Mouse (Mus musculus) left cerebral cortex, adult 8-10 months (tissue): ENCODE data around the gene Emc3. TPM values are rescaled to one million over a fixed set of nuclear protein-coding genes. Genes with fewer than 3 reads are reported as not detected.
A peak's percentile ranks its signal among the peaks of the same experiment; 100 is the strongest.

Experiments used
- DNase-seq, 2 experiments: peaks; one replicate each; pipeline ENCODE4 v3.0.0; 2022; ENCODE audit warnings: low spot score in 2 of 2
- total RNA-seq, 4 experiments: library from RNA; stranded (reverse); gene quantifications; 2 replicates each; pipeline ENCODE4 v1.2.4; 2022

The Emc3 gene
- total RNA-seq, 4 experiments from 2014 or later = 67.2 to 73.2 (median 69.3) TPM

DNA sequence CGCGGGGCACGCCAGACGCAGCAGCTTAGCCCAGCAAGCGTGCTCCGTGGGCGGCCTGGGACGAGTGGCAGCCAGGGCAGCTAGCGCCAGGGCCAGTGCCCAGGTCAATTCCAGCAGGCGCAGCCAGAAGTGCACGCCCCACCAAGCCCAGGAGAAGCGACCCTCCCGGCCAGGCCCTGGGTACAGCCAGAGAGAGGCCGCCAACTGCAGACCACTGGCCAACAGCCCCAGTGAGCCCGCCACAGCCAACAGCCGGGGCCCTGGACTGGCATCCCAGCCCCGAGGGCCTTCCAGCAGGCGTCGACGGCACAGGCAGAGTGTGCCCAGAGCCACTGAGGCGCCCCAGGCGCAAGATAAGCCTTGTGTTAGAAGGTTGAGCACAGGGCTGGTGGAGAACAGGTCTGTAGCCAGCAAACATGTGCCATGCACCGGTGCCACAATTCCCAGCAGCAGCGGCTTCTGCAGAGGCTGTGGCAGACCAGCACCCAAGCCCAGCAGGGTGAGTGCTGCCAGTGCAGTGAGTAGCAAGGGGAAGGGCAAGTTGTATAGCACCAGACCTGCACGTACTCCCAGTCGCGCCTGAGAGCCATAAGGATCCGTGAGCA is 36.3 kb downstream of the Emc3 start:
- DNase-seq = no peak

DNA sequence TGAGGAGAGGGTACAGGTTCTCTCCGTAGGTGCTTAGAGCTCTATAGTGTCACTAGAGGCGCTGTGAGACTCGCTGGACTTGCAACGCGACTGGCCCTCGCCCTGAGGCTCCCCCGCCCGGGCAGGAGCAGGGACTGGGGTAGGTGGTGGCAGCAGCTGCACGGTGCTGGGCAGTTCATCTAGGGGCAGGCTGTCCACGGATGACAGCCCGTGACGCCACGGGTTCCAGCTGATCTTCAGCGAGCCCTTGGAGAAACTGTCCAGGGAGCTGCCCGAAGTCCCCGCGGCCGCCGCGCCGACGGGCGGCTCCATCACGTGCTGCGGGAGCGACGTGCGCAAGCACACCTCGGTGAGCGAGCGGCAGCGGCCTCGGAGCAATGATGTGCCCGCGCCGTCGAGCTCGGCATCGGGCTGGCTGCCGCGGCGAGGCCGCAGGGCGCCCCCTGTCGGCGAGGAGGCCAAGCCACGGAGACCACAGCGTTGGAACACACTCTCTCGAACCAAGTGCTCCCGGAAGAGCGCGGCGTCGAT is 37.1 kb downstream of the Emc3 start:
- DNase-seq = peak; percentile 43 to 50

DNA sequence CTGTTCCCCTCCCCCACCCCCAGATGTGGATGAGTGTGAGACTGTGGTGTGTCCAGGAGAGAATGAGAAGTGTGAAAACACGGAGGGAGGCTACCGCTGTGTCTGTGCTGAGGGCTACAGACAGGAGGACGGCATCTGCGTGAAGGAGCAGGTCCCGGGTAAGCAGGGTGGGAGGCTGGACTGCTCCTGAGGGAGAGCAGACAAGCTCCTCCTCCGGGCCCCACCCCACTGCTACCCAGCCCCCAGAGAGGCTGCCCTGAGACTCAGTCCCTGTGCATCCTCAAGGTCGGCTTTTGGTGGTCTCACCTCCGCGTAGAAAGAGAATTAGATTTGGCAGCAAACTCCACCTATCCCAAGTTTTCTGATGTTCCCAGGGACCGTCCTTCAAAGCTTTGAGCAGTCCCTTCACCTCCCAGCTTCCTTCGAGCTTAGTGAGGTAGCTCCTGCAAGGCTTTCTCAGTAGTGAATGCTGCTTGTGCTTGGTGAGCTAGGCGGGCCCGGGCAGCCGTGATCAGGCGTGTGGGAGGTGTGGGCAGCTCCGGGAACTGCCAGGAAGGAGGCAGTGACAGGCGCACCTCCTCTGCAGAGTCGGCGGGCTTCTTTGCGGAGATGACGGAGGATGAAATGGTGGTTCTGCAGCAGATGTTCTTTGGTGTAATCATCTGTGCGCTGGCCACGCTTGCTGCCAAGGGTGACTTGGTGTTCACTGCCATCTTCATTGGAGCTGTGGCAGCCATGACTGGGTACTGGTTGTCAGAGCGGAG is 39.2 kb downstream of the Emc3 start:
- DNase-seq = peak; percentile 59 to 74

DNA sequence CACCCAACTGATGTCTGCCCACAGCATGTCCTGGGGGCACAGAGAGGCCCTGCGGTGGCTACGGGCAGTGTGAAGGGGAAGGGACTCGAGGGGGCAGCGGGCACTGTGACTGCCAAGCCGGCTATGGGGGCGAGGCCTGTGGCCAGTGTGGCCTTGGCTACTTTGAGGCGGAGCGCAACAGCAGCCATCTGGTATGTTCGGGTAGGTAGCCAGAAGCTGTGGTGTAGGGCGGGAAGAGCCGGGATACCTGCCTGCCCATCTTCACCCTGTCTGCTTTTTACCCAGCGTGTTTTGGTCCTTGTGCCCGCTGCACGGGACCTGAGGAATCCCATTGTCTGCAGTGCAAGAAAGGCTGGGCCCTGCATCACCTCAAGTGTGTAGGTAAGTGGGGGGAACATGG is 42.0 kb downstream of the Emc3 start:
- DNase-seq = no peak

DNA sequence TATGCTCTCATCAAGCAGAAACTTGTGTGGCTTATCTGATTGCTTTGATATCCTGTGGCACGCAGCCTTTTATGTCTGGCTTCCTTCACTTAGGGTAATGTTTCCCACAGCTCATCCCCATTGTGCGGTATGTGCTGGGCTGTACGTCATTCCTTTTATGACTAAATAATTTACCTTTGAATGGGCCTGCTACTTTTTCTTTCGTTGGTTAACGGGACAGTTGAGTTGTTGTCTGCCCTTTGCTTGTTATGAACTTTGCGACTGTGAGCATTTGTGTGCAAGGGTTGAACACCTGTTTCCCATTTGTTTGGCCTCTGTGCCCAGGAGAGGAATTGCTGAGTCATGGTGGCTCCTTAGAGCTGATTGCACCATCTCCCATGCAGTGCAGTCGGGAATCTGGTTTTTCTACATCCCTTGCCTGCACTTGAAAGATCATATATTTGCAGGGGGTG is 44.3 kb downstream of the Emc3 start:
- no peak for DNase-seq

DNA sequence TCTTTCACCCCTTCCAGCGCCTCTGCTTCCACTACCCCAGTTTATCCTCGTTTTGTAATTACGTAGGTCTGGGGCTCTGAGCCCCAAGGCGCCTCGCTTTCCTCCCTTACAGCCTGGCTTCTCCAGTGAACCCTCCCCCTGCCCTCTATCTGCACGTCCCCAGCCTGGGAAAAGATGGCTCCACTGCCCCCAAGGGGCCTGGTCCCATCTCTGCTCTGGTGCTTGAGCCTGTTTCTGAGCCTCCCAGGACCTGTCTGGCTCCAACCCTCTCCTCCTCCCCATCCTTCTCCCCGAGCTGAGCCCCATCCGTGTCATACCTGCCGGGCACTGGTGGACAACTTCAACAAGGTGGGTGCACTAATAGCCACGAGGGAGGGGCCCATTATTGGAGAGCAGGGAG is 47.7 kb downstream of the Emc3 start:
- DNase-seq = no peak

DNA sequence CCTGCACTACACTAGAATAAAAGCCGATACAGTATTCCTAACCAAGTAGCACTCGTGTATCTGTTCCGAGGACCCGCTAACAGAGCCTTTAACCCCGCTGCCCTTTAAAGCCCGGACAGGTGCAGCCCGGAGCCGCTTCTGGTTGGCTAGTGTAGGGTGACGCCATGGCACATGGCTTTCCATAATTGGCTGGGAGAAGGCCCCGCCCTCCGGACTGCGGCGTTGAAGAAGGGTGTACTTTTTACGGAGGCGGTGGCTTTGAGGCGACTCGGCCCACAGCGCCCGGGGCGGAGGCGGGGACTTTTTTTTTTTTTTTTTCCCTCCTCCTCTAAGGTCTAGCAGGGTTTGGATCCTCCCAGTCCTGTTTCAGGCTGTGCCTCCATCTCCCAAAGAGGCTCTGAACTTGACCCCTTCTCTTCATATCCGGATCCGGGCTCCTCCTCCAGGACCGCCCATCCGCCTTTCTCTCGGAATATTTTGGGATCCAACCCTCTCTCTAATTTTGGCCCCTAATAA is 48.3 kb downstream of the Emc3 start, which contains the start of gene Creld1:
TSS of gene Creld1 (plus strand) at position 198 of the 516 bp plus-strand sequence.
- peak; percentile 80 to 94 for DNase-seq

DNA sequence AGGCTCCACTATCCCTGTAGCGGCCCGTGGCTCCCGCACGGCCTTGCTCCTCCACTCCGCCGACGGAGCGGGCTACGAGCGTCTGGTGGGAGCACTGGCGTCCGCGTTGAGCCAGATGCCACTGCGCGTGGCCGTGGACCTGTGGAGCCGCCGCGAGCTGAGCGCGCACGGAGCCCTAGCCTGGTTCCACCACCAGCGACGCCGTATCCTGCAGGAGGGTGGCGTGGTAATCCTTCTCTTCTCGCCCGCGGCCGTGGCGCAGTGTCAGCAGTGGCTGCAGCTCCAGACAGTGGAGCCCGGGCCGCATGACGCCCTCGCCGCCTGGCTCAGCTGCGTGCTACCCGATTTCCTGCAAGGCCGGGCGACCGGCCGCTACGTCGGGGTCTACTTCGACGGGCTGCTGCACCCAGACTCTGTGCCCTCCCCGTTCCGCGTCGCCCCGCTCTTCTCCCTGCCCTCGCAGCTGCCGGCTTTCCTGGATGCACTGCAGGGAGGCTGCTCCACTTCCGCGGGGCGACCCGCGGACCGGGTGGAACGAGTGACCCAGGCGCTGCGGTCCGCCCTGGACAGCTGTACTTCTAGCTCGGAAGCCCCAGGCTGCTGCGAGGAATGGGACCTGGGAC is 48.9 kb downstream of the Emc3 start:
- peak in 1 of 2 experiments; percentile 34 for DNase-seq

DNA sequence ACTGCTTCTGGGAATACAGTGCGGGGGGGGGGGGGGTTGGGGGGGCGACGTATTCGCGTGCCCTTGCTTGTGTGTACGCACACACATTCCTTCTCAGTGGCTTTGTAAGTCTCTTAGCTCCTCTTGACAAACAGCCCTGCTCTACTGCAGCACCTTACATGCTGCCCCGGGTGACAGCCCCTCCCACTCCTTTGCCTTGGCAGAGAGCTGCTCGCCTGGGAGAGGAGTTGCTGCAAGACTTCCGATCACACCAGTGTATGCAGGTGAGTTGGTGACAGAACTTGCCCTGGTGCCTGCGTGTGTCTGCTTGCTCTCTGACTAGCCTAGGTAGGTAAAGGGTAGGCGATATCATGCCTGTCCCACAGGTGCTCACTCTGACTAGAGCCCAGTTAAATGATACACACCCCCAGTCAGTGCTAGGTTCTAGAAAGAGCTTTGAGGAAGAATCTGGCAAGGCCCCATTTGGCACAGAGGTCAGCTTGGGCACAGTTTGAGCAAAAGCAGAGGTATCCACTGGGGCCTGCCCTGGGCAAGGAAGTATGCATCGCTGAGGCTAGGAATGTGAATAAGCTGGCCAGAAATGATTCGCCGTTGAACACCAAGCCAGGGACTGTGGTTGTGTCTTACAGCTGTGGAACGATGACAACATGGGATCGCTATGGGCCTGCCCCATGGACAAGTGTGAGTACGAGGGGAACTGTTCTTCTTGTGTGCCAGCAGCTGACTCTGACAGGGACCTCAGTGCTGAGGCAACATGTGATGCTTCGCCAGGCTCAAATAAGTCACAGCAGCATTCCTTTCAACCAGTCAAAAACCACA is 50.7 kb downstream of the Emc3 start:
- no peak for DNase-seq

DNA sequence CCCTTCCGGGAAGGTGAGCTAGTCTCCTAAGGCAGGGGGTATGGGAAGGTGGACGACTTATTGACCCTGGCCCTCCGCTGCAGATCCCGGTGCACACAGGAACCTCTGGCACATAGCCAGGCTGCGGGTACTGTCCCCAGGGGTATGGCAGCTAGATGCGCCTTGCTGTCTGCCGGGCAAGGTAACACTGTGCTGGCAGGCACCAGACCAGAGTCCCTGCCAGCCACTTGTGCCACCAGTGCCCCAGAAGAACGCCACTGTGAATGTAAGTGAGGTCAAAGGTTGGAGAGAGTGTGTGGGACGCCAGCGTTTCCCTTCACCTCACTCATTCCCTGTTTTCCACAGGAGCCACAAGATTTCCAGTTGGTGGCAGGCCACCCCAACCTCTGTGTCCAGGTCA is 52.5 kb downstream of the Emc3 start:
- DNase-seq = peak in 1 of 2 experiments; percentile 12

DNA sequence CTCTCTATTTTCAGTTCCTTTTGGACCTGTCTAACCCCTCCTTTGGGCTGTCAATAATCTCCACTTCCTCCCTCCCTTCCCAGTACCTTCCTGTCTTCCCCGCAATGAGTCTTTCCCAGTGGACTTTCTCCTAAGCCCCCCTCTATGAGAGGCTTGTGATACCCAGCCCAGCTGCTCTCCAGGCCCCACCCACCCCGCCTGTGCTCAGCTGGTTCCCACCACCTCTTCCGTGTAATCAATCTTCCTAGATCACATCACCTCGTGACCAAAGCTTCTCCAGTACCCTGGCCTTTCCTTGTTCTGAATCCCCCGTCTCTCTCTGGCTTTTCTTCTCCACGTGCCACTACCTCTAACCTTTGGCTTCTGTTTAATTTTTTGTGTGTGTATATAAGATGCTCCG is 54.1 kb downstream of the Emc3 start:
- no peak for DNase-seq

DNA sequence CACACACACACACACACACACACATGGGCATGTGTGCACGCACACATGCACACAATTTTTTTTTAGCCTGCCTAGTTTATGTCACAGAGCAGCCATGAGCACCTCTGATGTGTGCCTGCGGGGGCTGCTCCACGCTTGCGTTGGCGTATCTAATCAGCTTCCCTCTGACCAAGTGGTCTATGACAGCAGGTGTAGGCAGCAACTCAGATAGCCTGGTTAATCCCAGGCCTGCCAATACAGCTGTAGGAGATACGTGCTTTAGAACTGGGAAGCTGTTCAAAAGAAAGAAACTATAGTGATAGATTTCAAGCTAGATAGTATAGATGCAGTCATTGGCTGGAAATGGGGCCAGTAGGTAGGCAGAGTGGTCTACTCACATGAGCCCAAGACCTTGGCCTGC is 57.7 kb downstream of the Emc3 start:
- DNase-seq = no peak

DNA sequence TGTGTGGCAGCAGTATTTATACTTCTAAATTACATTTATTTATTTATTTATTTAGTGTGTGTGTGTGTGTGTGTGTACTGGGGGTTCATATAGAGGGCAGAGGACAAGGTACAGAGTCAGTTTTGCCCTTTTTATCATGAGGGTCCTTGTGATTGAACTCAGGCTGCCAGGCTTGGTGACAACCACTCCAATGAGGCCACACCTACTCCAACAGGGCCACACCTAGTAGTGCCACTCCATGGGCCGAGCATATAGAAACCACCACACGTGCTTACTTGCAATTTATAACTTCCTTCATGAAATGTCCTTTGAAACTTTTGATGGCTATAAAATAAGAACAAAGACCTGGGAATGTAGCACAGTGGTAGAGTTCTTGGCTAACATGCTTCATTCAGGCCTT is 58.2 kb downstream of the Emc3 start:
- no peak for DNase-seq

DNA sequence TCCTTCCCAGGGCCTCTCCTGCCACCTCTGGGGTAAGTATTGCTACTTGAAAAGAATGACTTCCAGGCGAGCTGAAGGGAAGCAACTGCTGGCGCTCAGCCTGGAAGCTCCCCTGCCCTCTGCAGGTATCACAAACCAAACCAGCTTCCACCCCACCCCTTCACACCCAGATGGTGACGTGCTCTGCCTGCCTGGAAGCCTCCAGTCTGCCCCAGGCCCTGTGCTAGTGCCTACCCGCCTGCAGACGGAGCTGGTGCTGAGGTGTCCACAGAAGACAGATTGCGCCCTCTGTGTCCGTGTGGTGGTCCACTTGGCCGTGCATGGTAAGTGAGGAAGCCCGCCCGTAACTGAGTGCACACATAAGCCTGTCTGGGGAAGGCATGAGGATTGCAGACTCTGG is 59.4 kb downstream of the Emc3 start:
- DNase-seq = no peak

DNA sequence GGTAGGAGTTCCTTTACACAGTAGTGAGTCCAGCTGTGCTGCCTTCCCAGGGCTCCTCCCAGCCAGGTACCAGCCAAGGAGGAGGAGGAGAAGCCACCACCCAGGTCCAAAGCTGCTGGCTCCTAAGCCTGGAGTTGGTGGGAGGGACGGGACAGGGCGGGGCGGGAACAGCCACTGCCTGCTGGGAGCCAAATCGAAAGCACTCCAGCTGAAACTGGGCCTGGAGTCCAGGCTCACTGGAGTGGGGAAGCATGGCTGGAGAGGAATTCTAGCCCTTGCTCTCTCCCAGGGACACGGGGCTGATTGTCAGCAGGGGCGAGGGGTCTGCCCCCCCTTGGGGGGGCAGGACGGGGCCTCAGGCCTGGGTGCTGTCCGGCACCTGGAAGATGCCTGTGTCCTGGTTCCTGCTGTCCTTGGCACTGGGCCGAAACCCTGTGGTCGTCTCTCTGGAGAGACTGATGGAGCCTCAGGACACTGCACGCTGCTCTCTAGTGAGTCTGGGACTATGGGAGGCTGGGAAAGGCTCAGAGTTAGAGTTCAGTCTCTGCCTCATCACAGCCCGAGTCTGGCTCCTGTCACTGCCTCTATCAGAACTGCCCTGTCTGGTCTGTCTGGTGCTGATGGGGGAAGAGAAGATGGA is 60.0 kb downstream of the Emc3 start, which contains the start of gene Il17rc:
TSS of gene Il17rc (plus strand) at position 131 of the 640 bp plus-strand sequence.
- DNase-seq = no peak

DNA sequence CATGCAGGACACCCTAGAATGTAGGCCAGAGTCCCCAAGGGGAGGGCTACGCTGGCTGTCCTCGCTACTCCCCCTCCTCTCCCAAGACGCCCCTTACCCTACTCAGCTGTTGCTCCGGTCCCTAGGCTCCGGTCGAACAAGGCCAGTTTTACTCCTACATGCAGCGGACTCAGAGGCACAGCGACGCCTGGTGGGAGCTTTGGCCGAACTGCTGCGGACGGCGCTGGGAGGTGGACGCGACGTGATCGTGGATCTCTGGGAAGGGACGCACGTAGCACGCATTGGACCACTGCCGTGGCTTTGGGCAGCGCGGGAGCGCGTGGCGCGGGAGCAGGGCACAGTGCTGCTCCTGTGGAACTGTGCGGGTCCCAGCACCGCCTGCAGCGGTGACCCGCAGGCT is 62.0 kb downstream of the Emc3 start:
- peak in 1 of 2 experiments; percentile 54 for DNase-seq

DNA sequence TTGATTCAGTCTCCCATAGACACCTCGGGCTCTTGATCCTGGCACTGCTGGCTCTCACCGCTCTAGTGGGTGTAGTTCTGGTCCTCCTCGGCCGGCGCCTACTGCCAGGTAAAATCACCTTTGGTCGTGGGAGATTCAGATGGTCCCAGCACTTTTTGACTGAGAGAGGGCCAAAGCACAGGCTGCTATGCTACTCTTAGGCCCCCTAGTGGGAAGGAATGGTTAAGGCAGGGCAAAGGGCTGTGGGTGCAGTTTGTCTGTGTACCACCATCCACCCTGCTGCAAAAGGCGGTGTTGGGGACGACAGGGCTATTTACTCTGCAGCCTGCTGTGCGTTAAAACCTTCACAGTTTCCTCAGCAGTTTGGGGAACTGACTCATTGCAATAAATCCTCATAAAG is 62.4 kb downstream of the Emc3 start:
- DNase-seq = peak in 1 of 2 experiments; percentile 26

DNA sequence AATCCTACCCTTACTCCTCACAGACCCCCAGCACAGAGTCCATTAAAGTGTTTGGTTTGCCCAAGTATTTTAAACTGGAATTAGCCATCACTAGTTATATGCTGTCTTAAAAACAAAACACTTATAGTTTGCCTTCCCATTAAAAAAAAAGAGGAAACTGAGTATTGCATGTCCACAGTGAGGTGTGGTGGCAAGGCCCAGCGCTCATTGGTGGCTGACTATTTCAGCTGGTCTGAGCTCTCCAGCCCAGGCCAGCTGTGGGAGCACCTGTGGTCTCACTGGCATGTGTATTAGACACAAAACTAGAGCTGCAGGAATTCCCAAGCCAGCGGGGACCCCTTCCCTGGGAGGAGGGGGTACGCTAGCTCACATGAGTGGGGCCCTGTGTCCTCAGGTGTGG is 62.9 kb downstream of the Emc3 start:
- DNase-seq = no peak

DNA sequence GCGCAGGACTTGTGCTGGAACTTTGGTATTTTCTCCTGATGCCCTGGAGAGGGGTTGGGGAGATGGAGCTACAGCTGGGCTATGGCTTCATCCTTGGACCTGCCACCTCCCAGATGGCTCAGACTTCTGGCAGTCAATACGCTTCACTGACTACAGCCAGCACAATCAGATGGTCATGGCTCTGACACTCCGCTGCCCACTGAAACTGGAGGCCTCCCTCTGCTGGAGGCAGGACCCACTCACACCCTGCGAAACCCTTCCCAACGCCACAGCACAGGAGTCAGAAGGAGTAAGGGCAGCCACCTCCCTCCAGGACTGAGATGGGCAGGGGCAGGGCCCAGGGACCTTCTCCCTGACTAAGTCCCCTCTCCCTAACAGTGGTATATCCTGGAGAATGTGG is 65.8 kb downstream of the Emc3 start:
- DNase-seq = no peak
